Mouse (Mus musculus) E14TG2a.4 (cell line): ENCODE data around the gene Fam207a.

Experiments
- H3K27me3 ChIP-seq: 2 replicates; pipeline ENCODE4 v1.6.1; 2014; ENCODE audit warnings: low read length, control low read depth; ENCODE audit not compliant: insufficient read depth
- H3K36me3 ChIP-seq: 2 replicates; pipeline ENCODE4 v1.6.1; 2014; ENCODE audit warnings: low read length, control low read depth; ENCODE audit not compliant: insufficient read depth
- H3K4me1 ChIP-seq: replicated peaks from 2 replicates; pipeline ENCODE4 v1.6.1; 2014; ENCODE audit warnings: low read depth, low read length, control low read depth
- H3K4me3 ChIP-seq: replicated peaks from 2 replicates; pipeline ENCODE4 v1.5.1; 2014; ENCODE audit warnings: mild to moderate bottlenecking, low read length
- H3K9me3 ChIP-seq: 2 replicates; pipeline ENCODE4 v1.6.1; 2014; ENCODE audit warnings: low read length, control low read depth
- CTCF ChIP-seq: conservative IDR thresholded peaks from 2 replicates; pipeline ENCODE4 v1.5.1; 2014; ENCODE audit warnings: low read length
- NANOG ChIP-seq: IDR thresholded peaks from 2 replicates; pipeline ENCODE4 v1.6.1; 2014; ENCODE audit warnings: borderline replicate concordance, low read length, mixed read lengths
- POU5F1 ChIP-seq: IDR thresholded peaks from 2 replicates; pipeline ENCODE4 v1.6.1; 2014; ENCODE audit warnings: low read length, borderline replicate concordance

Fam207a gene

DNA sequence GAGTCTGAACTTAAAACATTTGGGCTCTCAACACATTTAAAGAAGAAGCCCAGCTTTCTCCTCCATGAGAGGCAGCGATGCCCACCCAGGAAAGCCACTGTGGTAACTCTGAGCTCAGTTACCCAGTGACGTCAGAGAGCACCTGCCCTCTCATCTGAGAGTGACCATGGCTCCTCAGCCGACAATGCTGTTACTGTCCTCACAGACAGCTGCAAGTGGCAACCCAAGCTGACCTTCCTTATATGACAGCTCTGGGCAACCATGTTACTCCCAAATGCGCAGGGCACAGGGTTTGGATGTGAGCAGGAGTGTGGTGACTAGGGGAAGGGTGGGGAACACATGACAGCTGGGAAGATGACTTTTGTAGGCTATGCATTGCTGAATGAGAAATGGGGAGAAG, 37.7 kb upstream of the Fam207a start:
- H3K4me1 ChIP-seq, result 0 out of 2 replicates have a peak, but pooled peaks cover 4% of the 10 kb centered on the region
- TF ChIP-seq NANOG (no peak), CTCF (no peak), POU5F1 (no peak)

DNA sequence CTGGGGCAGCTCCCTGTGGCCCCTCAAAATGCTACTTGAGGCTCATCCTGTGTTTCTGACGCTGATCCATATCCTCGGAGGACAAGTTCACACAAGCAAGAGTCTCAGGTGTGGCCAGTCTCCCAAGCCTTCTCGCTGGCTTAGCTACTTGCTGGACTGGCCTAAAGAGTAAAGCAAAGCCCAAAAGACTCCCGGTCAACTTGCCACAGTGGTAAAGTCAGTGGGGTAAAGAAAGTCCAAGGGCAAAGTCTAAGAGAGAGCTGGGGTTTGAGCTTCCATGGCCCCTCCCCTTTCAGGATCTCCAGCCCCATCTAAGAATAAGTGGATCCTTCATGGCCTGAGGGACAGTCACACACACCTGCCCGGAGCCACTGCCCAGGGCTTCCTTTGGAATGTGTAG, 36.6 kb upstream of the Fam207a start:
- peaks cover 5% of the 10 kb centered on the region; the same call in 1 of the 2 replicates for H3K4me1 ChIP-seq
- no peaks in the 10 kb centered on the region for H3K36me3 ChIP-seq
- no peak for TF ChIP-seq CTCF
- no peak for TF ChIP-seq NANOG
- TF ChIP-seq POU5F1, result no peak
- H3K9me3 ChIP-seq, result no peaks in the 10 kb centered on the region
- peaks cover 5% of the 10 kb centered on the region; the same call in 1 of the 2 replicates for H3K27me3 ChIP-seq
- no peak overlapping the region for H3K4me3 ChIP-seq

More for the DNA sequence above, 37.7 kb upstream of the Fam207a start:
- Histone ChIP-seq H3K27me3 (peaks cover 5% of the 10 kb centered on the region; the same call in 1 of the 2 replicates), H3K9me3 (no peaks in the 10 kb centered on the region), H3K36me3 (no peaks in the 10 kb centered on the region), H3K4me3 (no peak overlapping the region)

DNA sequence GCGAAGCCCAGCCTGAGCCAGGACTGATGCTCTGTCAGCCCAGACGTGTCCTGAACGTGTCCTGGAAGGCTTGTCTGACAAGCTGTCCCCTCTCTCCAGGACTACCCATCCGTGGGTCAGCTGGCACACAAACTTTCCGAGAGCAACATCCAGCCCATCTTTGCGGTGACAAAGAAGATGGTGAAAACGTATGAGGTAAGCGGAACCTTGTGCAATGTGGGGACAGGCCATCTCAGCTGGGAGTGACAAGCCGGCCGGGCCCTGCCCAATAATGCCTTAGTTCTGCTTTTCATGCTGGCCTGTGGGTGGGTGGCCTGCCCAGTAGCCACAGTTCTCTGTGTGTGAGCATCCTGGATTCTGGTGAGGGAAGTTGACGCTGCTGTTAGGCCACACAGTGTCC, 35.3 kb upstream of the Fam207a start:
- H3K27me3 ChIP-seq, result peaks cover 9% of the 10 kb centered on the region
- peaks cover 5% of the 10 kb centered on the region; the same call in 1 of the 2 replicates for H3K4me1 ChIP-seq
- no peak overlapping the region for H3K4me3 ChIP-seq
- TF ChIP-seq CTCF, result no peak
- no peak for TF ChIP-seq POU5F1
- no peak for TF ChIP-seq NANOG
- H3K36me3 ChIP-seq, result no peaks in the 10 kb centered on the region
- H3K9me3 ChIP-seq, result no peaks in the 10 kb centered on the region

DNA sequence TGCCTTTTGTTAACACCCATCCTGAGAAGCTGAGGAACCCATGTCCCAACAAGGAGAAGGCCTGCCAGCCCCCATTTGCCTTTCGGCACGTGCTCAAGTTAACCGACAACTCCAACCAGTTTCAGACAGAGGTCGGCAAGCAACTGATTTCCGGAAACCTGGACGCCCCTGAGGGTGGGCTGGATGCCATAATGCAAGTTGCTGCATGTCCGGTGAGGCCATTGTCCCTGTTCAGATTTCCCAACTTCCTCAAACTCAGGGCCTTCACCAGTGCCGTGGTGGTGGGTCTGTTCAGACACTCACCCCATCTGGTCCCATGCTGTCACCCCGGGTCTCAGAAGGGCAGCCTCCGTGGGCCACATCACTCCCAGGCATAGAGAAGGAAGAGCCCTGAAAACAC, 33.0 kb upstream of the Fam207a start:
- TF ChIP-seq NANOG (no peak), CTCF (no peak), POU5F1 (no peak)
- peaks cover 5% of the 10 kb centered on the region; the same call in 1 of the 2 replicates for H3K27me3 ChIP-seq
- H3K4me3 ChIP-seq, result no peak overlapping the region
- H3K4me1 ChIP-seq, result peaks cover 5% of the 10 kb centered on the region; the same call in 1 of the 2 replicates
- no peaks in the 10 kb centered on the region for H3K9me3 ChIP-seq
- no peaks in the 10 kb centered on the region for H3K36me3 ChIP-seq

DNA sequence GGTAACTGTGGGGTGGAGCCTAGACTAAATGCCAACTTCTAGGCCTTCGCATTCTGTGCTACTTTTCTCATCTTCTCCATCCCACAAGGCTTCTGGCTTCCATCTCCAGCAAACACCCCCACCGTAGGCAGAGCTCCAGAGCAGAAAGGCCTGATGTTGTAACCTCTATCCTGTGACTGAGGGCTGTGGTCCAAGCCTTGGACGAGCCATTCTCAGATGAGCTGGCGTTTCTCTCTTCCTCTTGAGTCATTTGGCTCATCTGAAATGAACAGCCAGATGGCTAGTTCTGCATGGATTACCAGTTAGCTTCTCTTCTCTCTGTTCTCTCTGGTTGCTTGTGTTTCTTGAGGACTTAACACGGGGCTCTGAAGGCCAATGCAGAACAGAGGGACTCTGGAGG, 29.3 kb upstream of the Fam207a start:
- Histone ChIP-seq H3K9me3 (no peaks in the 10 kb centered on the region), H3K36me3 (no peaks in the 10 kb centered on the region), H3K4me1 (peaks cover 5% of the 10 kb centered on the region; the same call in 1 of the 2 replicates), H3K27me3 (peaks cover 5% of the 10 kb centered on the region; the same call in 1 of the 2 replicates), H3K4me3 (no peak overlapping the region)
- TF ChIP-seq NANOG, result no peak
- TF ChIP-seq CTCF, result no peak
- no peak for TF ChIP-seq POU5F1

DNA sequence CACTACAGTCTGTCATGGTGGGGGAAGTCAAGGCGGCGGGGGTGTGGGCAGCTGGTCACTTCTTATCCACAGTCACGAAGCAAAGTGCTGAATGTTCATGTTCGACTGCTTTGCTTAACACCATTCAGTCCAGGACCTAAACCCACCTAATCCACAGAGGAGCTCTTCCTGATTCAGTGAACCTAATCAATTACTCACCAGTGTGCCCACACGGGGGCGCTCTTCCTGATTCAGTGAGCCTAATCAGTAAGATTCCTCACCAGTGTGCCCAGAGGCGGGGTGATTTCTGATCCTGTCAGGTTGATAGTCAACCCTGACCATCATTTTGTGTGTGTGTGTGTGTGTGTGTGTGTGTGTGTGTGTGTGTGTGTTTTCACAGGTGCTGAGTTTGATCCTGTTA, 27.6 kb upstream of the Fam207a start:
- peaks cover 5% of the 10 kb centered on the region; the same call in 1 of the 2 replicates for H3K4me1 ChIP-seq

DNA sequence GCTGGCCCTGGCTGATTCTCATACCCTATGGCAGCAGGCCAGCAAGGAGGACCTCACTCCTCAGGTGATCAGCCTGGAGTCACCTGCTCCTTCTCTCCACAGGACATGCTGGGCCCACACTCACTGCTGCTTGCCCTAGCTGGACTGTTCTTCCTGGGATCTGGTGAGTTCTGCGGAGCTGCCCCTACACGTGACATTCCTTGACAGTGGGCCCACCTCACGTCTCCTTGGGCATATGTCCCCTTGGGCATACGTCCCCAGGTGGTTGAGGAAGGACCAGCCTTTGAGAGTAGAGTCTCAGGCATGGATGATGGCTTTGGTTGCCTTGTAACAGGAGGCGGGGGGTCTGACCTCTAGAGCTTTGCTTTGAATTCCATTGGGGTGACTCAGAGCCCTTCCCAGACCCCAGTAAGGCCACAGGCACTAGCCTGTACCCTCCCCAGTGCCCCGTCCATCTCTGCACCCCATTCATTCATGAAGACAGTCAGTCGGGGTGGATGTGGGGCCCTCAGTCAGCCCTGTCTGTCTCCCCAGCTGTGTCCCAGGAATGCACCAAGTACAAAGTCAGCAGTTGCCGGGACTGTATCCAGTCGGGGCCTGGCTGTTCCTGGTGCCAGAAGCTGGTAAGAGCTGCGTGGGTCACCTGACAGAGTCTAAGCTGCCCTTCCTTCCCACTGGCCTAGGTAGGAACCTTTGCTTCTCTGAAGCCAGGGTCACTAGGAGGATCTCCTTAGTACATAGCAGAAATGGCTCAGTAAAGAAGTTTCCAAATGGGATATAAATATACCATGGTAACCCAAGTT, 26.5 kb upstream of the Fam207a start:
- Histone ChIP-seq H3K4me1 (peaks cover 3% of the 10 kb centered on the region; the same call in 1 of the 2 replicates), H3K9me3 (no peaks in the 10 kb centered on the region), H3K4me3 (no peak overlapping the region), H3K27me3 (peaks cover 3% of the 10 kb centered on the region; the same call in 1 of the 2 replicates), H3K36me3 (no peaks in the 10 kb centered on the region)
- TF ChIP-seq NANOG, result no peak
- TF ChIP-seq CTCF, result no peak
- TF ChIP-seq POU5F1, result no peak

More for the DNA sequence above, 27.6 kb upstream of the Fam207a start:
- H3K4me3 ChIP-seq, result no peak overlapping the region
- H3K9me3 ChIP-seq, result no peaks in the 10 kb centered on the region
- TF ChIP-seq POU5F1 (no peak), NANOG (no peak), CTCF (peak; percentile 63)
- H3K27me3 ChIP-seq, result peaks cover 5% of the 10 kb centered on the region; the same call in 1 of the 2 replicates
- H3K36me3 ChIP-seq, result no peaks in the 10 kb centered on the region

DNA sequence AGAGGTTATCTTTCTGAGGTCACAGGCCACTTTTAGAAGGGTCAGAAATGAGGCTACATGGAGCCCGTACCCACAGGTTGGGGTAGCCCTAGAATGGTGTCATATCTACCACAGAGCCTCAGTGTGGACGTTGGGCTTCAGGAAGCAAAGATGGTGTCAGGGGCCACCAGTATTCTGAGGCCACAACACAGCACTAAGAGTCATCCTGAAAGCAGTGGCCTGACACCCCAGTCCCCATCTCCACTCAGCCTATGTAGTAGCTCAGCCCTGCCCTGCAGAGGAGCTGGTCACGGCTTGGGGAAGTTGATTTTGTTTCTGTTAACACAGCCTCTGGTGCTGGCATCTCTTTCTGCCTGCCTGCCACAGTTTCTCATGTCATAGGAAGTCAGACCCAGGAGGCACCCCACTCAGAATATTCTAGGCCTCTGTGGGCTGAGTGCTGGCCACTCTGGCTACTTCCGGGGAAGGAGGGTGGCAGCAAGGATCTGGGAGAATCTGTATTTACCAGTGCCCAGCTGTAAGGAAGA, 25.1 kb upstream of the Fam207a start:
- peaks cover 5% of the 10 kb centered on the region; the same call in 1 of the 2 replicates for H3K4me1 ChIP-seq
- no peaks in the 10 kb centered on the region for H3K27me3 ChIP-seq
- no peak overlapping the region for H3K4me3 ChIP-seq
- no peaks in the 10 kb centered on the region for H3K36me3 ChIP-seq
- TF ChIP-seq POU5F1, result no peak
- TF ChIP-seq NANOG, result no peak
- no peak for TF ChIP-seq CTCF
- no peaks in the 10 kb centered on the region for H3K9me3 ChIP-seq
